Mouse (Mus musculus) stomach, postnatal 0 days (tissue): ENCODE measurements around the gene Tapbp. TPM values are rescaled to one million over a fixed set of nuclear protein-coding genes. Genes with fewer than 3 reads are reported as not detected.
A peak's percentile ranks its signal among the peaks of the same experiment; 100 is the strongest.
"Not testable (repeated sequence)": the region's sequence is repeated elsewhere in the genome, so short reads cannot be mapped to it uniquely, and the experiment has no call there.

Experiments
- ATAC-seq: fragments of 200-750 bp; cut with Nextera tagmentation; 2 replicates; pipeline ENCODE4 v1.8.0; 2017; ENCODE audit not compliant: low FRiP score, low TSS enrichment
- DNase-seq: peaks from one replicate; pipeline ENCODE4 v3.0.0-alpha.2; 2016; ENCODE audit warnings: low spot score
- H3K27ac ChIP-seq: fragments of 300-500 bp; sonication (generic); replicated peaks from 2 replicates; pipeline ENCODE4 v1.5.1; 2014; ENCODE audit warnings: mild to moderate bottlenecking, control low read depth
- H3K27me3 ChIP-seq: fragments of 300-500 bp; sonication (generic); 2 replicates; pipeline ENCODE4 v1.6.1; 2014; ENCODE audit warnings: low read length; ENCODE audit not compliant: control insufficient read depth, insufficient read depth
- H3K36me3 ChIP-seq: fragments of 300-500 bp; sonication (generic); 2 replicates; pipeline ENCODE4 v1.6.1; 2014; ENCODE audit warnings: low read length, mixed read lengths; ENCODE audit not compliant: control insufficient read depth, insufficient read depth
- H3K4me1 ChIP-seq: fragments of 300-500 bp; sonication (generic); replicated peaks from 2 replicates; pipeline ENCODE4 v1.6.1; 2014; ENCODE audit warnings: antibody characterized with exemption; ENCODE audit not compliant: control insufficient read depth, insufficient read depth
- H3K4me2 ChIP-seq: fragments of 300-500 bp; sonication (generic); replicated peaks from 2 replicates; pipeline ENCODE4 v1.6.1; 2014; ENCODE audit warnings: low read depth, mild to moderate bottlenecking, control low read depth, moderate library complexity
- H3K4me3 ChIP-seq: fragments of 300-500 bp; sonication (generic); 2 replicates; pipeline ENCODE4 v1.5.1; 2014; ENCODE audit warnings: low read depth, low read length, control low read depth
- H3K9ac ChIP-seq: fragments of 300-500 bp; sonication (generic); 2 replicates; pipeline ENCODE4 v1.6.1; 2014; ENCODE audit warnings: mild to moderate bottlenecking, low read length, control low read depth, mixed read lengths
- H3K9me3 ChIP-seq: fragments of 300-500 bp; sonication (generic); 2 replicates; pipeline ENCODE4 v1.6.1; 2016; ENCODE audit warnings: low read length; ENCODE audit not compliant: control insufficient read depth
- CTCF ChIP-seq: IDR thresholded peaks from 2 replicates; pipeline ENCODE4 v1.5.1; 2016; ENCODE audit warnings: antibody characterized with exemption, low read depth, mild to moderate bottlenecking, moderate library complexity
- EP300 ChIP-seq: optimal IDR thresholded peaks from 2 replicates; pipeline ENCODE3; 2016; ENCODE audit warnings: antibody characterized with exemption
- WGBS: fragments of 180-500 bp; shearing (Covaris S2); extraction: QIAGEN DNeasy Blood & Tissue Kit; methylation state at CpG from one replicate; pipeline ENCODE4 v1.1.7; 2014; 5-methylcytosine and 5-hydroxymethylcytosine counted together
- polyA plus RNA-seq: library from polyadenylated mRNA; unstranded; fragments of >200 nt; fragmentation: Nextera tagmentation; extraction: Ambion mirVana; gene quantifications from 2 replicates; pipeline ENCODE4 v1.2.1, GENCODE M21; 2015

Gene Tapbp
- polyA plus RNA-seq, 1 experiment from 2014 or later = 63.7 TPM

DNA sequence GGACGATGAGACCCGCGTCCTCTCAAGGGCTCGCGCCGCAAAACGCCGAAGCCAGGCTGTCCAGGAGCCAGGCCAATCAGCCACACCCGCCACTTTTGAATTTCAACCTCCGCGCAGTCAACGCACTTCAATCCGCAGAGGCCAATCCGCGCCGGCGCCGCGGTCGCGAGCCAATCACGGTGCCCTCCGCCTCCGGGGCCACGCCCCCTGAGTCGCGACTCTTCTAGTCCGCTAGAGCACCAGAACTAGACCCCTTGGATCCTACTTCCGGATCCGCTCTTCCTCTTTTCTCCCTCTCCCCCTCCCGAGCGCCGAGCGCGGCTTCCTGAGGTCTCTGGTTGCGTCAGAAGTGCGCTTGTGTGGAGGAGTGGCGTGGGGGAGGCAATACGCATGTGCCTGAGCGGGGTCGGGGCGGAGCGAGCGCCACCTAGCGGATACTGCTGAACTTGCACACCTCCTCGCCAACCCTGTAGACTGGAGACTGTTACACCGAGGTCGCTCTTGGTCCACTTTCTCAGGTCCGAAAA is 25.1 kb upstream of the Tapbp start, which contains the start of gene Kifc1:
TSS of gene Kifc1 (minus strand) at position 129 of the 527 bp plus-strand sequence.
- Histone ChIP-seq H3K4me1 (no peaks in the 10 kb centered on the region), H3K9me3 (no peaks in the 10 kb centered on the region), H3K27ac (no peak within 1 kb of the TSS), H3K9ac (peak within 1 kb of the TSS; percentile 55), H3K36me3 (no peaks in the 10 kb centered on the region), H3K27me3 (no peaks in the 10 kb centered on the region), H3K4me2 (peak within 1 kb of the TSS; percentile 69), H3K4me3 (peak within 1 kb of the TSS; percentile 57)
- WGBS = 1% methylated on average over 37 of the region's 49 CpGs
- ATAC-seq = peak; percentile 99
- TF ChIP-seq CTCF = peak; percentile 100
- no peak for TF ChIP-seq EP300
- peak; percentile 99 for DNase-seq

DNA sequence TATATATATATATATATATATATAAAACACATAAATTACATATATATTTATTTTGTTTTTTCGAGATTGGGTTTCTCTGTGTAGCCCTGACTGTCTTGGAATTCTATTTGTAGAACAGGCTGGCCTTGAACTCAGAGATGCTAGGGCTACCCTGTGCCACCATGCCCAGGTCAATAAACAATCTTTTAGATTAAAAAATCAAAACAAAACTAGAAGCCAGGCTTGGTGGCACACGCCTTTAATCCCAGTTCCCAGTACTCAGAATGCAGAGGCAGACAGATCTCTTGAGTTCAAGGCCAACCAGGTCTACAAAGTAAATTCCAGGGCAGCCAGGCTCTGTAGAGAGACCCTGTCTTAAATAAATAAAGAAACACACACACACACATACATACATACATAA is 24.3 kb upstream of the Tapbp start:
- H3K4me2 ChIP-seq = no peak overlapping the region
- H3K4me3 ChIP-seq = no peak overlapping the region
- ATAC-seq = no peak
- 50% methylated on average over 2 of the region's 2 CpGs for WGBS
- H3K27me3 ChIP-seq = no peaks in the 10 kb centered on the region
- TF ChIP-seq EP300 (no peak), CTCF (no peak)
- H3K9ac ChIP-seq = no peak overlapping the region
- DNase-seq = no peak
- no peaks in the 10 kb centered on the region for H3K4me1 ChIP-seq
- no peaks in the 10 kb centered on the region for H3K9me3 ChIP-seq
- H3K27ac ChIP-seq = no peak overlapping the region
- no peaks in the 10 kb centered on the region for H3K36me3 ChIP-seq

DNA sequence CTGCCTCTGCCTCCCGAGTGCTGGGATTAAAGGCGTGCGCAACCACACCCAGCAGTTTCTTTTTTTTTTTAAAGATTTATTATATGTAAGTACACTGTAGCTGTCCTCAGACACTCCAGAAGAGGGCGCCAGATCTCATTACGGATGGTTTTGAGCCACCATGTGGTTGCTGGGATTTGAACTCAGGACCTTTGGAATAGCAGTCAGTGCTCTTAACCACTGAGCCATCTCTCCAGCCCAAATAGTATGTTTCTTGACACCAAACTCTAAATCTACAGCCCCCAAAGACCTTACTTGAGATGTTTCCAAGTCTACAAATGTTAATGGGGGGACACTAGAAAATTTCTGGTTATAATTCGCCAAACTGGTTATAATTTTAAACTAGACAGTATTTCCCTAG is 23.8 kb upstream of the Tapbp start:
- H3K27ac ChIP-seq, H3K36me3 ChIP-seq, H3K4me3 ChIP-seq, DNase-seq, H3K4me1 ChIP-seq, ATAC-seq, H3K9ac ChIP-seq, H3K9me3 ChIP-seq, H3K27me3 ChIP-seq, H3K4me2 ChIP-seq: not testable (repeated sequence)
- peak; percentile 28; the same call in 1 of the 2 replicates for TF ChIP-seq CTCF
- 61% methylated on average over 6 of the region's 6 CpGs for WGBS

DNA sequence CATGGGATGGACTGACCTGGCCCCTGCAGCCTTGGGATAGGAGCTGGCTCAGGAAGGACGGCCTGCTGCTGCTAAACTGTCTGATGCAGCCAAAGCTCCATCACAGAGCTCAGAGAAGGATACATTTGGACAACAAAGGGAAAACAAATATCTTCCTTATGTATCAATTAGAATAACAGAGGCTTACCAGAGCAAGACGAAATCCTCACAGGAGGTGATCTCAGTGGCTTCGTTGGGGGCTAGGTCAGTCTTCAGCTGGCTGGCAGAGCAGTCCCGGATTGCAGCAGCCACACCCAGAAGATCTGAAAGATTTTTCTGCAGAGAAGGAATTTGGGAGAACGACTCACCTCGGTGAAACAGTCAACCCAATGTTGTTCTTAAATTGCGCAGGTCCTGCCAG is 23.3 kb upstream of the Tapbp start:
- Histone ChIP-seq H3K9ac (no peak overlapping the region), H3K4me2 (no peak overlapping the region), H3K9me3 (no peaks in the 10 kb centered on the region), H3K27ac (no peak overlapping the region), H3K36me3 (no peaks in the 10 kb centered on the region), H3K4me3 (no peak overlapping the region), H3K4me1 (no peaks in the 10 kb centered on the region), H3K27me3 (no peaks in the 10 kb centered on the region)
- WGBS = 18% methylated on average over 7 of the region's 7 CpGs
- TF ChIP-seq CTCF (no peak), EP300 (no peak)
- ATAC-seq = no peak
- no peak for DNase-seq

DNA sequence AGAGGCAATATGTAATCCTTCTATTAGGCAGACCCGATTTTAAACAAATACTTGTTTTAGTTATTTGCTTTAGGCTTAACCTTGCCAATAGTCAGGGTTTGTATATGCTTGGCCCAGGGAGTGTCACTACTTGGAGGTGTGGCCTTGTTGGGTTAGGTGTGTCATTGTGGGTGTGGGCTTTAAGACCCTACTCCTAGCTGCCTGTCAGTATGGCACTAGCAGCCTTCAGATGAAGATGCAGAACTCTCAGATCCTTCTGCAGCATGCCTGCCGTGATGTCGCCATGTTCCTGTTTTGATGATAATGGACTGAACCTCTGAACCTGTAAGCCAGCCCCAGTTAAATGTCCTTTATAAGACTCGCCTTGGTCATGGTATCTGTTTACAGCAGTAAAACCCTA is 22.7 kb upstream of the Tapbp start:
- not testable (repeated sequence) for H3K27ac ChIP-seq, H3K4me2 ChIP-seq, H3K27me3 ChIP-seq, H3K36me3 ChIP-seq, H3K9me3 ChIP-seq, H3K9ac ChIP-seq, H3K4me3 ChIP-seq, DNase-seq, H3K4me1 ChIP-seq, ATAC-seq
- 53% methylated on average over 4 of the region's 4 CpGs for WGBS

DNA sequence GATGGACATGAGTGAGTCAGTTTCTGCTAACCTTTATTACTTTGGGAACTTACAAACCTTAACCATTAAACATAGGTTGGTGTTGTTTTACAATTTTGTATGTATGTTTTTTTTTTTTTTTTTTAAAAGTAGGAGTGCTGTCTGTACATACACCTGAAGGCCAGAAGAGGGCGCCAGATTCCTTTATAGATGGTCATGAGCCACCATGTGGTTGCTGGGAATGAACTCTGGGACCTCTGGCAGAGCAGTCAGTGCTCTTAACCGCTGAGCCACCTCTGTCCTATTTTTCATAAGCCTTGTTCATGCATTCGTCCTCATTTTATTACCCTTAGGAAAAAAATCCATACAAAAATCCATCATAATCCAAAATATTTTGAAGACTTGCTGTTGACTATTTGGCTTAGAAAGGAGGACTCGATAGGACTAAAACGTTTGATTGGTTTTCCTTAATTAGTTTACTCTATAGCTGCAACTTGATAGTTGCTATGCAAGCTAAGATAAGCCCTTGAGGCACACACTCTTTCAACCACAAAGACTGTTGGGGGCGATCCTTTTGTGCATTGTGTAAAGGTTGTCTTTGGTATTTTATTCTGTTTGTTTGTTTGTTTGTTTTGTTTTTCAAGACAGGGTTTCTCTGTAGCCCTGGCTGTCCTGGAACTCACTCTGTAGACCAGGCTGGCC is 18.4 kb upstream of the Tapbp start:
- H3K9ac ChIP-seq = no peak overlapping the region
- H3K9me3 ChIP-seq = no peaks in the 10 kb centered on the region
- DNase-seq = peak; percentile 70
- H3K4me1 ChIP-seq = no peaks in the 10 kb centered on the region
- no peaks in the 10 kb centered on the region for H3K27me3 ChIP-seq
- H3K4me2 ChIP-seq = no peak overlapping the region
- no peaks in the 10 kb centered on the region for H3K36me3 ChIP-seq
- no peak overlapping the region for H3K4me3 ChIP-seq
- H3K27ac ChIP-seq = no peak overlapping the region
- no peak for ATAC-seq
- WGBS = 35% methylated on average over 6 of the region's 6 CpGs
- TF ChIP-seq EP300 = no peak
- TF ChIP-seq CTCF = peak; percentile 83

DNA sequence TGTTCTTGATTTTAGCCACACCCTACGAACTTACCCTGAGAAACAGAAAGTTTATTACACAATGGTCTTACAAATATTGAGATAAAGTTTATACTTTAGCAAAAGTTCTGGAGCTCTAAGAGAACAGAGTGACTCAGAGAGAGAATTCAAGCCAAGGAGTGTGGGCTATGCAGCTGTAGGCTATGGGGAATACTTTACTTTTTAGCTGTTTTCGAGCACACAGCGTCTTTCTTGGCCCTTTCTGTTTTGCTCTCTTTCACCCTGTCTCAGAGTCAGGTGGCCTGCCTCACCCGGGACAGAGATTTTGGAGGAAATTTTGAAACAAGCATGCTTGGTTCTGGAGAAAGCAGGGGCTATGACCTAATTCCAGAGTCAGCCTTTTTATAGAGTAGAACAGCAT is 17.5 kb upstream of the Tapbp start:
- not testable (repeated sequence) for H3K9me3 ChIP-seq, DNase-seq, H3K4me2 ChIP-seq, H3K36me3 ChIP-seq, H3K4me3 ChIP-seq, H3K9ac ChIP-seq, H3K27me3 ChIP-seq, ATAC-seq, H3K27ac ChIP-seq, H3K4me1 ChIP-seq
- 61% methylated on average over 4 of the region's 4 CpGs for WGBS
